Comparison of ENCODE assay signal across 8 mouse cellular contexts in the genomic region with DNA sequence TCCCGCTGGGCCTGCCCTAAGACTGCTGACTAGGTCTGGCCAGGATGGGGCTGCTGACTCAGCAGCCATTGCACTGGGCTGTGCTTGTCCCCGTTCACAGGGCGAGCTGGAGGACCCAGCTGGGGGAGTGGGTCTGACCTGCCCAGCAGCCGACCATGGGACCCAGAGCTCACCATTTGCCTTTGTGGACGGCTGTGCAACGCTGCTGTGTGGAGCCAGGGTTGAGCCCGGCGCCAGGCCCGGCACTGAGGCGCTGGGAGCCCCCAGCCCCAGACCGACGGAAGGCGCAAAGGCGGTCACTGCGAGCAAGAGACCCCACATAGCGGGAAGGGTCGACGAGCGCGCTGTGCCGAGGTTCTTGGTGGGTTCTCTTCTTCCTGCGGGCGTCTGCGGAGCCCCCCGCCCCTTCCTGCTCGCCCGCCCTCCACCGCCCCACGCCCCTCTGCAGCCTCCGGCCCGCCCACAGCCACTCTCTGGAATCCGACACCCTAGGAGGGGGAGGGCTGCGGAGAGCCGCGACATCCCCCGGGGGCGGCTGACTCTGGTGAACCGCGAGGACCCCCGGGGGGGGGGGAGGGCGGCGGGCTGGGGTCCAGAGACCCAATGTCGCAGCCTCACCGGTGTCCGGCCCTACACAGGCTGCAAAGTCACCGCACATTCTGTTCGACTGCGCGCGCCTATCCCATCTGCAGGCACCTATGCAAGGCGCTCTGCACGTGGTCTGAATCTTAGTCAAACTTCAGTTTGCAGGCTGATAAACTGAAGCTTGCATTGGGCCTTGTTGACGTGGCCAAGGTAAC. TPM values are rescaled to one million over a fixed set of nuclear protein-coding genes. Genes with fewer than 3 reads are reported as not detected.
DNase-seq lines count a peak whose midpoint lies in the region; ATAC-seq and TF ChIP-seq lines count a peak whose summit lies in the region.

A gene (minus strand): TSS at position 389 of the 800 bp plus-strand sequence.

- TF ChIP-seq EP300 in liver, postnatal 0 days (IDR thresholded peaks at IDR 0.05; ENCODE audit: low read depth): no peak

- under 1% methylated on average over 42 of the region's 53 CpGs for WGBS in forebrain, embryonic 13.5 days
- WGBS in hindbrain, embryonic 13.5 days: under 1% methylated on average over 35 of the region's 53 CpGs
- 2% methylated on average over 32 of the region's 53 CpGs for WGBS in liver, postnatal 0 days (ENCODE audit: insufficient replicate concordance)
- 2% methylated on average over 47 of the region's 53 CpGs for WGBS in stomach, embryonic 16.5 days

- H3K4me3 ChIP-seq in forebrain, embryonic 13.5 days: peak within 1 kb of the TSS; percentile 57
- peak within 1 kb of the TSS; percentile 53 for H3K4me3 ChIP-seq in hindbrain, embryonic 13.5 days
- H3K4me3 ChIP-seq in liver, postnatal 0 days (ENCODE audit: low read depth, low read length): peak within 1 kb of the TSS; percentile 41
- peak within 1 kb of the TSS; percentile 65 for H3K4me3 ChIP-seq in stomach, embryonic 16.5 days (replicated peaks; ENCODE audit: low read length)

- H3K27me3 ChIP-seq in forebrain, embryonic 13.5 days: peaks cover 12% of the 10 kb centered on the region
- H3K27me3 ChIP-seq in hindbrain, embryonic 13.5 days: peaks cover 18% of the 10 kb centered on the region
- H3K27me3 ChIP-seq in liver, postnatal 0 days (ENCODE audit: insufficient read depth, low read length): peaks cover 21% of the 10 kb centered on the region
- no peaks in the 10 kb centered on the region for H3K27me3 ChIP-seq in stomach, embryonic 16.5 days (ENCODE audit: control insufficient read depth, insufficient read depth, low read length)

- peak within 1 kb of the TSS; percentile 78 for H3K9ac ChIP-seq in forebrain, embryonic 13.5 days
- H3K9ac ChIP-seq in hindbrain, embryonic 13.5 days: peak within 1 kb of the TSS; percentile 79
- peak within 1 kb of the TSS; percentile 30; the same call in 1 of the 2 replicates for H3K9ac ChIP-seq in liver, postnatal 0 days (replicated peaks)
- peak within 1 kb of the TSS; percentile 80 for H3K9ac ChIP-seq in stomach, embryonic 16.5 days (ENCODE audit: low read length)

- no peak within 1 kb of the TSS; the same call in 1 of the 2 replicates for H3K27ac ChIP-seq in forebrain, embryonic 13.5 days
- peak within 1 kb of the TSS; percentile 23; the same call in 1 of the 2 replicates for H3K27ac ChIP-seq in hindbrain, embryonic 13.5 days
- H3K27ac ChIP-seq in liver, postnatal 0 days (ENCODE audit: low read depth): no peak within 1 kb of the TSS
- H3K27ac ChIP-seq in stomach, embryonic 16.5 days (ENCODE audit: low read length): peak within 1 kb of the TSS; percentile 26; the same call in 1 of the 2 replicates

- no peaks in the 10 kb centered on the region for H3K9me3 ChIP-seq in forebrain, embryonic 13.5 days (replicated peaks)
- H3K9me3 ChIP-seq in hindbrain, embryonic 13.5 days: no peaks in the 10 kb centered on the region
- no peaks in the 10 kb centered on the region for H3K9me3 ChIP-seq in liver, postnatal 0 days (ENCODE audit: low read length)
- H3K9me3 ChIP-seq in stomach, embryonic 16.5 days (replicated peaks; ENCODE audit: control insufficient read depth, low read length): no peaks in the 10 kb centered on the region

- ATAC-seq in forebrain, embryonic 13.5 days: peak; percentile 85
- ATAC-seq in hindbrain, embryonic 13.5 days (ENCODE audit: low FRiP score): peak; percentile 90
- ATAC-seq in liver, postnatal 0 days: no peak
- ATAC-seq in stomach, embryonic 16.5 days (ENCODE audit: insufficient read depth, low FRiP score): peak; percentile 84

- intact Hi-C loops in heart, postnatal 25 days (cut with DNase I): loop anchor here (5.0 kb wide), 1 partner anchor 70 kb away; no protein-coding TSS in a partner anchor

- TF ChIP-seq CTCF in liver, postnatal 0 days (IDR thresholded peaks at IDR 0.05; ENCODE audit: low read depth): no peak

- H3K4me1 ChIP-seq in forebrain, embryonic 13.5 days: peaks cover 17% of the 10 kb centered on the region
- H3K4me1 ChIP-seq in hindbrain, embryonic 13.5 days (replicated peaks): peaks cover 20% of the 10 kb centered on the region
- H3K4me1 ChIP-seq in liver, postnatal 0 days (ENCODE audit: insufficient read depth): peaks cover 6% of the 10 kb centered on the region; the same call in 1 of the 2 replicates
- peaks cover 19% of the 10 kb centered on the region for H3K4me1 ChIP-seq in stomach, embryonic 16.5 days (ENCODE audit: control insufficient read depth, insufficient read depth, low read length)

- H3K36me3 ChIP-seq in forebrain, embryonic 13.5 days (ENCODE audit: poor library complexity, severe bottlenecking): peaks cover 14% of the 10 kb centered on the region
- peaks cover 18% of the 10 kb centered on the region for H3K36me3 ChIP-seq in hindbrain, embryonic 13.5 days
- no peaks in the 10 kb centered on the region for H3K36me3 ChIP-seq in liver, postnatal 0 days (replicated peaks; ENCODE audit: insufficient read depth, low read length)
- no peaks in the 10 kb centered on the region for H3K36me3 ChIP-seq in stomach, embryonic 16.5 days (ENCODE audit: control insufficient read depth, insufficient read depth, low read length)

- H3K4me2 ChIP-seq in forebrain, embryonic 13.5 days: peak within 1 kb of the TSS; percentile 95
- peak within 1 kb of the TSS; percentile 90 for H3K4me2 ChIP-seq in hindbrain, embryonic 13.5 days
- peak within 1 kb of the TSS; percentile 77 for H3K4me2 ChIP-seq in liver, postnatal 0 days (ENCODE audit: low read depth, low read length)
- peak within 1 kb of the TSS; percentile 95 for H3K4me2 ChIP-seq in stomach, embryonic 16.5 days (ENCODE audit: low read depth, low read length)

- DNase-seq in heart, adult 11 months: peak; percentile 93
- DNase-seq in heart, postnatal 25 days (ENCODE audit: low spot score): no peak
- peak; percentile 27 for DNase-seq in NIH3T3 (ENCODE audit: low read depth)
- no peak for DNase-seq in liver, postnatal 0 days
- no peak for DNase-seq in layer of hippocampus, adult 9-11 months

RNA-seq across cellular contexts. Expression of the gene that starts here (rescaled TPM):
- 1 to 10 TPM; 3.9 to 4.2 TPM for total RNA-seq in heart, postnatal 25 days (2021)
- 11.8 and 12.3 TPM in 2 replicates for polyA plus RNA-seq in forebrain, embryonic 13.5 days (2015; fragmentation: Nextera tagmentation; extraction: Ambion mirVana)
- polyA plus RNA-seq in hindbrain, embryonic 13.5 days (2015; fragmentation: Nextera tagmentation; extraction: Ambion mirVana): 29.0 and 32.6 TPM in 2 replicates
- 1.4 and 1.7 TPM in 2 replicates for polyA plus RNA-seq in liver, postnatal 0 days (2015; fragmentation: Nextera tagmentation; extraction: Ambion mirVana)
- polyA plus RNA-seq in stomach, embryonic 16.5 days (2015; fragmentation: Nextera tagmentation; extraction: Ambion mirVana): 53.5 and 56.4 TPM in 2 replicates

Comparison
In these comparisons a context has a peak if more than half of its experiments do, and no peak if none do; other contexts are left out.
1. DNase-seq: peak in heart, adult 11 months (single experiment) and NIH3T3 (single experiment); none in heart, postnatal 25 days (single experiment), liver, postnatal 0 days (single experiment) and layer of hippocampus, adult 9-11 months (single experiment).
2. H3K27ac ChIP-seq: peak in hindbrain, embryonic 13.5 days (single experiment) and stomach, embryonic 16.5 days (single experiment); none in forebrain, embryonic 13.5 days (single experiment) and liver, postnatal 0 days (single experiment).
3. H3K9ac ChIP-seq: peak in every context shown above with its lines; median percentile 80 in stomach, embryonic 16.5 days; 79 in hindbrain, embryonic 13.5 days; 78 in forebrain, embryonic 13.5 days; 30 in liver, postnatal 0 days.
4. Peak in every context shown above with its lines, with median percentiles within 50 percentile points of each other: H3K4me2 ChIP-seq and H3K4me3 ChIP-seq.